Mouse (Mus musculus): ENCODE data around the gene Ncbp2.

GRCm38 (mm10) chr16:31947333-31947732 is 980 bp upstream of the Ncbp2 start:
- no peak for TF ChIP-seq CTCF (IDR thresholded peaks at IDR 0.05; ENCODE audit: extremely low read depth, insufficient read depth, insufficient read length, insufficient replicate concordance)
- no peak for TF ChIP-seq POLR2A (IDR thresholded peaks at IDR 0.05; ENCODE audit: low read depth, low read length)
